Mouse (Mus musculus) effector memory CD4-positive, alpha-beta T cell, adult 5 months (primary cell): ENCODE measurements around the gene Tmem184a. TPM values are rescaled to one million over a fixed set of nuclear protein-coding genes. Genes with fewer than 3 reads are reported as not detected.

Experiments used
- polyA plus RNA-seq: library from polyadenylated mRNA; unstranded; fragments of 100-300 nt; shearing (Covaris generic); gene quantifications from one replicate; pipeline ENCODE4 v1.2.1, GENCODE M21; 2017

Gene Tmem184a
- not detected for polyA plus RNA-seq

DNA sequence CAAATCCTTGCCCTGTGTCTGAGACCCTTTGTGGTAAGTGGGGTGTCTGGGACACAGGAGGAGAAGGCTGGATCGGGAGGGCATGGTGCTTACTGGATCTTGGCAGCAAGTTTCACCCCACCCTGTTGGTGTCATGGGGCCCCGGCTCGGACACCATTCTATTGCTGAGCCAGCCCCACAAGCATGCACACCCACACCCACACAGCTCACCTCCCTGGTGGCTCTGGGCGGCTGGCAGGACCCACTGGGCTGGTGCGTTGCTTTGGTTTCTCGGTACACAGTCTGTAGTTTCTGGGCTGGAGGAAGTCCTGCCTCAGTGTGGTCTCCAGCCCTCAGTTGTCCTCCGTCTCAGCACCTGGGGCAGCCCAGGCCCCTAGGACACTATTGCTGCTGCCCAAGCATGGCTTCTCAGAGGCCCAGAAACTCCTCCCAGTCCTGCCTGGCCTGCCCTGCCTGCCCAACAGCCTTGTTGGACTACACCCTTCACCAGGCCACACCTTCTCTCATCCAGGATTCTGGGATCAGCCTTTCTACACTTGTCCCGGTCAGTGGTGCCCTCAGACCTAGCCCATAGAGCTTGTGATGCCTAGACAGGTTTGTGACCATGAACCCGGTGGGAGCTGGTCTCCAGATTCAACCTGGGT, at the start of gene Tmem184a:
TSS of gene Tmem184a (minus strand) at position 380 of the 644 bp plus-strand sequence.

DNA sequence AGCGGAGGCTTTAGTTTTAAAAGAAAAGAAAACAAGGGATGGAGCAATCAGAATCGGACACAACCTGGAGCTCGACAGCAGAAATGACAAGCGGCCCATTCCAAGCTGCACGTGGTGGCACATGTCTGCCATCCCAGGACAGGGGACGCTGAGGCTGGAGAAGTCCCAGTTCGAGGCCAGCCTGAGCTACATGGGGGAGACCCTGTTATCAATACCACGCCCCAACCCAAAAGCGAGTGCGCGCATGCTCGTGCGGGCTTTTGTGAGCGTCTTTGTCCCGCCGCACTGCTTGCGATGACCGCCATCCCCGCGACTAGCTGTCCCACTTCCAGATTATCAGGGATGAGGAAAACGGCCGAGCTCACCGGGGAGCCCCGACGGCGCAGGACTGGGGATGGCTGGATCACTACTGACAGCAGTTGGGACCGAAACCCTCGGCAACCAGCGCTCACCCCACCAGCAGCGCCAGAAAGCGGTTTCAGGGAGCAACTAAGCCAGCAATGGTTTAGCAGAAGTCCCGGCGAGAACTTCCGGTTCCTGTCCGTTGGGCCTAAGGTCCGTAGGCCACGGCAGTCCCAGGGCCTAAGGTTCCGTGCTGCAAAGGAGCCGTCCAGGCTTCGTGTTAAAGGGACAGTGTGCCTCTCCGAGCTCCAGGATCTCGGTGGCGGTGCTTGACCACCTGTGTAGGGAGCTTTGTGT, 6.8 kb upstream of the Tmem184a start, which contains the start of the genes Gm26938 and Psmg3:
TSS of gene Gm26938 (minus strand) at position 51 of the 699 bp plus-strand sequence.
TSS of gene Psmg3 (minus strand) at position 529 of the 699 bp plus-strand sequence.

DNA sequence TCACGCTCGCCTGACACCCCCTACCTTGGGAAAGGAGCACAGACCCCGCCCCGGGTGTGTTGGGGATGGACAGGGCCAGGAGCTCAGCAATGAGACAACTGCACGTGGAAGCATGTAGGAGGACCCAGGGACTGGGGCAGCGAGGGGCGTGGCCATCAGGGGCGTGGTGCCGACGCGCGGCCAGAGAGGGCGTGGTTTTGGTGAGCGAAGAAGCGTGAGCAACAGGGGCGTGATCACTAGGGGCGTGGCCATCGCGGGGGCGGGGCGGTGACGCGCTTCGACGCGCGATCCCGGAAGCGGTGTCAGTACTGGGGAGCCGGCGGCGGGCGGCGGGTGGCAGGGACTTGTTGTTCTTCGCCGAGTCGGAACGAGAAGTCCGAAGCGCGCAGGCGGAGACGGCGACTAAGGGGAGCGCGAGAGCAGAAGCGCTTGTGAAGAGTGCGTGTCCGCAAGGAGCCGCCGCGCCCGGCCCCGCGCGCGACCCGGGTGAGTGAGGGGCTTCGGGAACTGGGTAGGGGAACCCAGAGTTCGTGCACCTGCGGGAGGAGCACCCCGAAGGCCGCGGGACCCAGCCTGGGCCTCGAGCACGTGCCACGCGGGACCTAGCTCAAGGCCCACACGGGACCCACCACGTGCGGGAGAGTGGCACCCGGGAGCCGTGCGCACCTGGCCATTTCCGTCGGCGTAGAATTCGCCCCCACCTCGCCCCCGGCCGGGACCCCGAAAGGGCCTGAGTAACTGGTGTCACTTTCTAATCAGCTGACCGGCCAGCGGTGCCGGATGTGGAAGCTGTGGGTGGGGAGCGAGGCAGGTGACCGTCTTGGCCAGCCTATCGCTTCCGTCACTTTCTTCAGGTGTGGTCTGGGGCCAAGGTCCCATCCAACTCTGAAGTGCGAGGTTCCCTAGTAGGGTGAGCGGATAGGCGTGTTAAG, 28.2 kb downstream of the Tmem184a start, which contains the start of gene Mafk:
TSS of gene Mafk (plus strand) at position 287 of the 932 bp plus-strand sequence.

DNA sequence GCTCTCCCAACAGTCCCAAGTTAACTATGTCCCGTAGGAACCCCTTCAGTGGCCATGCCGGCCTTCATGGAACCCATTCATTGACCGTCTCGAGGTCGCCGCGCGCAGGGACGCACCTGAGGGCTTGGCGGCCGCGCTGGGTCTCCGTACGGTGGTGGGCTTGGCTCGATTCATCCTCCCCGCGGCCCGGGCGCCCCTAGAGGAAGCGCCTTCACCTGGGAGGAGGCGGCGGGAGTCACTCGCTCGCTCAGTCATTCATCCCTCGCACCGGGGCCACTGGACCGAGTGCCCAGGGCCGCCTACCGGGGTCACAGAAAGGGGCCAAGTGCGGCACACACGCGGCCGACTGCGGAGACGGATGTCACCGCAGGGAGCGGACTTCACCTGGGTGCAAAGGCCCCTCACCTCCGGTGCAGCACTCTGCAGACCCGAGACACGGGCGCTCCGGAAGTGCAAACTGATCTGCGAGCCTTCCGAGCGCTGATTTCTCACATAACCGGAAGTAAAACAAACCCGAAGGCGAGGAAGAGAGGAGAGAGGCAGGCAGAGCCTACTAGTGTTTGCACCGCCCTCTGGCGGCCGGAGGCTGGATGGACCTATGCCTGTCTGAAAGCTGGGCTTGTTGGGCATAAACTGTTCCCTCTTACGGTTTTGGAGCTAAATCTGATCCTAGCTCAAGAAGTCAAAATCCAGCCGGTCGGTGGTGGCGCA, 44.3 kb downstream of the Tmem184a start, which contains the start of gene Ints1:
TSS of gene Ints1 (minus strand) at position 459 of the 711 bp plus-strand sequence.

Other genes with a start within 250 kb of the Tmem184a start
- gene Micall2, start 83.6 kb downstream of the Tmem184a start, polyA plus RNA-seq: not detected
- gene Ints1, start 44.2 kb downstream of the Tmem184a start, polyA plus RNA-seq: 44.8 TPM
- gene Mafk, start 28.4 kb downstream of the Tmem184a start, polyA plus RNA-seq: 102 TPM
- gene Gm26938, start 6.5 kb upstream of the Tmem184a start, polyA plus RNA-seq: not detected
- gene Psmg3, start 7.0 kb upstream of the Tmem184a start, polyA plus RNA-seq: 14.9 TPM
- not detected for gene Elfn1, start 88.0 kb upstream of the Tmem184a start, polyA plus RNA-seq